Mouse (Mus musculus) intestine, embryonic 15.5 days (tissue): ENCODE data around the gene St8sia4. TPM values are rescaled to one million over a fixed set of nuclear protein-coding genes. Genes with fewer than 3 reads are reported as not detected.

ENCODE experiments used
- ATAC-seq: fragments of 200-750 bp; cut with Nextera tagmentation; 2 replicates; pipeline ENCODE4 v1.8.0; 2017; ENCODE audit warnings: moderate TSS enrichment, moderate library complexity
- H3K27ac ChIP-seq: fragments of 300-500 bp; sonication (generic); 2 replicates; pipeline ENCODE4 v1.5.1; 2015; ENCODE audit warnings: mild to moderate bottlenecking, inconsistent platforms
- H3K27me3 ChIP-seq: fragments of 300-500 bp; sonication (generic); replicated peaks from 2 replicates; pipeline ENCODE4 v1.6.1; 2015; ENCODE audit warnings: inconsistent platforms
- H3K36me3 ChIP-seq: fragments of 300-500 bp; sonication (generic); 2 replicates; pipeline ENCODE4 v1.6.1; 2015; ENCODE audit warnings: inconsistent platforms
- H3K4me1 ChIP-seq: fragments of 300-500 bp; sonication (generic); replicated peaks from 2 replicates; pipeline ENCODE4 v1.6.1; 2015; ENCODE audit warnings: inconsistent platforms
- H3K4me2 ChIP-seq: fragments of 300-500 bp; sonication (generic); replicated peaks from 2 replicates; pipeline ENCODE4 v1.6.1; 2015; ENCODE audit warnings: mild to moderate bottlenecking, inconsistent platforms
- H3K4me3 ChIP-seq: fragments of 300-500 bp; sonication (generic); replicated peaks from 2 replicates; pipeline ENCODE4 v1.5.1; 2015; ENCODE audit warnings: inconsistent platforms
- H3K9ac ChIP-seq: fragments of 300-500 bp; sonication (generic); 2 replicates; pipeline ENCODE4 v1.6.1; 2015; ENCODE audit warnings: inconsistent platforms
- H3K9me3 ChIP-seq: fragments of 300-500 bp; sonication (generic); 2 replicates; pipeline ENCODE4 v1.6.1; 2016; ENCODE audit warnings: inconsistent platforms
- WGBS: fragments of 180-500 bp; shearing (Covaris S2); methylation state at CpG from one replicate; pipeline ENCODE4 v1.1.7; 2015; 5-methylcytosine and 5-hydroxymethylcytosine counted together
- polyA plus RNA-seq: library from polyadenylated mRNA; unstranded; fragments of >200 nt; fragmentation: Nextera tagmentation; extraction: Ambion mirVana; gene quantifications from 2 replicates; pipeline ENCODE4 v1.2.1, GENCODE M21; 2015

St8sia4 gene
- polyA plus RNA-seq: 3.1 TPM in 2 replicates

DNA sequence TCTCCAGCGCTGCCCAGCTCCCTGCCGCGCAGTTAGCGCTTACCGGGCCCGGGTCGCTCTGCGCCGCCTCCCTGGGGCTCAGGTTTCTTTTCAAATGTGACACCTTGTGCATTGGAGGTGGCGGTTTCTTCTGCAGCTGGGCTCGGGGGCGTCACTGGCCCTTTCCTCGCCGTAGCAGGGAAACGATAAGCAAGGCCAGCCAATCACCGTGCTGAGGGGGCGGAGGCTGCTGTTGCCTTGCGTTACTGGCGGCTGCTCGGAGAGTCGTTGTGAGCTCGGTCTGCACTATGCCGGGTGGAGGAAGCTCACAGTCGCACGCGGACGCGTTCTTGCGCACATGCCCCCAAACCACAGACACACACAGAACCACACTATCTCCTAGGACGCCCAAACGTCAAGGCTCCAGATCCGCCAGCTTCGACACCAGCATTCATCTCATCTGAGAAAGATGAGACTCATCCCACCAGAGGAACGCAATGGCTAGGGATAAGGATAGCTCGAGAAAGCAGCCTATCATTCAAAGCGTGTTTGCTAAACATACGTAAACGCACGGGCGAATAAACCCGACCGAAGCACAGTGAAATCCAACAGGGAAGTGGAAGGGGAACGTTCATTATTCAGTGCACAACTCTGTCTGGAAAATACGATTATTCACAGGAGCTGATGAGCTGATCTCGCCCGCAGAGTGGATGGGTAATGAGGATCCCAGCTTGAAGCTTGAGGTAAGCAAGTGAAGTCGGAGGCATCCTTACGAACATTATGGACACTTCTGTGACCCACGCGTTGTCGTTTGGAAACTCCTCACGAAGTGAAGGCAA, at the start of gene St8sia4:
Gene St8sia4, minus strand, starts transcription at position 137 of the 818 bp plus-strand sequence.
- Histone ChIP-seq H3K27ac (peak within 1 kb of the TSS; percentile 9; the same call in 1 of the 2 replicates), H3K4me1 (0 out of 2 replicates have a peak, but pooled peaks cover 2% of the 10 kb centered on the region), H3K36me3 (no peaks in the 10 kb centered on the region), H3K27me3 (no peaks in the 10 kb centered on the region), H3K9me3 (no peaks in the 10 kb centered on the region), H3K9ac (peak within 1 kb of the TSS; percentile 40), H3K4me2 (peak within 1 kb of the TSS; percentile 95), H3K4me3 (peak within 1 kb of the TSS; percentile 51)
- WGBS: under 1% methylated on average over 52 of the region's 52 CpGs
- ATAC-seq: peak; percentile 98

DNA sequence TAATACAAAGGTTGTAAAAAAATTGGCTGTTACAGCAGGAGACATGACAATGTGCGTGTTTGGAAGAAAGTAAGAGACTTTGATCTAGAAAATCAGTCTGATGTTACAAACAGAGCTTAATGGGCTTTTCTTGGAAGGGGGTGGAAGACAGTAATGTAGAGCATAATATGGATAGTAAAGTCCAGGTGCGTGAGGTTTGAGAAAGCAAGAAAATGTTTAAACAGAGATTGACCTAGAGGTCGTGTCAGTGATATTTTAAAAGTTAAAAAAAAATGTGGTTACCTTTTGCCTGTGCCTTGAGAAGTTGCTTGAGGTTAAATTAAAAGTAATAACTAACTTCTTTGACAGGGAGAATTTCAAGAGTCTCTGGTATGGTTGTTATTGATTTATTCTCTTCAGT, 41.8 kb upstream of the St8sia4 start:
- no peak overlapping the region for H3K9ac ChIP-seq
- no peak overlapping the region for H3K4me2 ChIP-seq
- H3K27me3 ChIP-seq: no peaks in the 10 kb centered on the region
- no peaks in the 10 kb centered on the region for H3K4me1 ChIP-seq
- no peak overlapping the region for H3K4me3 ChIP-seq
- WGBS: 55% methylated on average over 3 of the region's 3 CpGs
- no peak overlapping the region for H3K27ac ChIP-seq
- no peak for ATAC-seq
- H3K9me3 ChIP-seq: no peaks in the 10 kb centered on the region
- H3K36me3 ChIP-seq: no peaks in the 10 kb centered on the region

DNA sequence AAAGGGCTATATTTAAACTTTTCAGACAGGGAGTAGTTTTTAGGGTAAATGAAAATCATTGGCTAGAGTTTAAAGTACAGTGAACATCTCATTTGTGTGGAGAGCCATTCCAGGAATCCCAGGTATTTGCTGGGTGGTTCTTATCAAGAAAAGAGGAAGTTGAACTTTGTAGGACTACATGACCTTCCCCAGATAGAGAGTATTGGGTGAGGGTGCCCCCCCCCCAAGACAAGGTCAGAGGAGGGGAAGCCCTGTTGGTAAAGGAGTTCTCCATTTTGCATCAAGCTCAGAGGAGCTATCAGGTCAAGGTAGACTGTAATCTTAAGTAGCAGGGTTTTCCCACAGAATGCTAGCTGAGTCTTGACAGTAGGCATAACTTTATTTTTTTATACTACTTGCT, 32.5 kb upstream of the St8sia4 start:
- H3K27ac ChIP-seq: no peak overlapping the region
- no peaks in the 10 kb centered on the region for H3K36me3 ChIP-seq
- H3K9ac ChIP-seq: no peak overlapping the region
- H3K4me3 ChIP-seq: no peak overlapping the region
- no peak overlapping the region for H3K4me2 ChIP-seq
- no peaks in the 10 kb centered on the region for H3K27me3 ChIP-seq
- ATAC-seq: no peak
- H3K4me1 ChIP-seq: no peaks in the 10 kb centered on the region
- no peaks in the 10 kb centered on the region for H3K9me3 ChIP-seq

DNA sequence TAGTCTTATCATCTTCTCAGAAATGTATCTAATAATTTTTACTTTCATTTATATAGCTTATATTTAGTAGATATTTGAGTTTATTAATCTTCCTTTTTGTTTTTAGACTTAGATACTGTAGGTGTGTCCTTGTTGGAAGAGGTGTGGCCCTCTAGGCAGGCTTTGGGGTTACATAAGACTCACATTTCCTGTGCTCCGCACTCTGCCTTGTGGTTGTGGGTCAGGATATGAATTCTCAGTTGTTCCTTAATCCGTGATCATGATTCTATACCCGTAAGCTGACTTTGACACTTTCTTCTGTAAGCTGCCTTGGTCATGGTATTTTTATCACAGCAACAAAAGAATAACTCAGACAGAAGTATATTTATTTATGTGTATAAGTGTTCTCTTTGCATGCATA, 6.7 kb upstream of the St8sia4 start:
- no peak overlapping the region for H3K4me3 ChIP-seq
- H3K27me3 ChIP-seq: no peaks in the 10 kb centered on the region
- no peaks in the 10 kb centered on the region for H3K36me3 ChIP-seq
- no peak overlapping the region for H3K9ac ChIP-seq
- H3K4me2 ChIP-seq: no peak overlapping the region
- 84% methylated on average over 3 of the region's 3 CpGs for WGBS
- no peak for ATAC-seq
- no peak overlapping the region for H3K27ac ChIP-seq
- no peaks in the 10 kb centered on the region for H3K4me1 ChIP-seq
- no peaks in the 10 kb centered on the region for H3K9me3 ChIP-seq

DNA sequence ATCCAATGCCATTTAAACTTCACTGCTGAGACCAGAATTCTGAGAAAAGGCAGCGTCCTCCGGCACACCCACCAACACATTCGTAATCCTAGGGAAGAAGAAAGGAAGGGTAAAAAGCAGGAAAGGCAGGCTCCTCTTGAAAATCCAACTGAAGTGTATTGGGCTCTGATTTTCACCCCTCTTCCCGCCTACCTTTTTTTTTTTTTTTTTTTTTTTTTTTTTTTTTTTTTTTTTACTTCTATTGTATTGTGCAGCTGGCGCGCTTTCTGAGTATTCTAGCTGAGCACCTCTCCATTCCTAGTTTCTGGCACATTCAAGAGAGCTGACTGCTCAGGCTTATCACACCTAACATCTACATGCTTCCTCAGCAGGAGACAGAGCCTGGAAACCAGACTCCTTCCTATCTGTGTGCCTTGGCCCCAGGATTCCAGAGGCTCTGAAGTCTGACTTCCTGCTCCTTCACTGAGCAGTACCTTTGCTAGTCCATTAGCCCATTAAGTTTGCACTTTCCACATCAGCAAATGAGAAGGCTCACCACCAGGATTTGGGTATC, 958 bp upstream of the St8sia4 start:
- H3K9ac ChIP-seq: peak overlapping the region; percentile 40
- 7% methylated on average over 6 of the region's 6 CpGs for WGBS
- no peaks in the 10 kb centered on the region for H3K27me3 ChIP-seq
- H3K4me2 ChIP-seq: peak overlapping the region; percentile 95
- no peak overlapping the region for H3K27ac ChIP-seq
- peak overlapping the region; percentile 51 for H3K4me3 ChIP-seq
- no peak for ATAC-seq
- no peaks in the 10 kb centered on the region for H3K36me3 ChIP-seq
- no peaks in the 10 kb centered on the region for H3K9me3 ChIP-seq
- 0 out of 2 replicates have a peak, but pooled peaks cover 2% of the 10 kb centered on the region for H3K4me1 ChIP-seq

DNA sequence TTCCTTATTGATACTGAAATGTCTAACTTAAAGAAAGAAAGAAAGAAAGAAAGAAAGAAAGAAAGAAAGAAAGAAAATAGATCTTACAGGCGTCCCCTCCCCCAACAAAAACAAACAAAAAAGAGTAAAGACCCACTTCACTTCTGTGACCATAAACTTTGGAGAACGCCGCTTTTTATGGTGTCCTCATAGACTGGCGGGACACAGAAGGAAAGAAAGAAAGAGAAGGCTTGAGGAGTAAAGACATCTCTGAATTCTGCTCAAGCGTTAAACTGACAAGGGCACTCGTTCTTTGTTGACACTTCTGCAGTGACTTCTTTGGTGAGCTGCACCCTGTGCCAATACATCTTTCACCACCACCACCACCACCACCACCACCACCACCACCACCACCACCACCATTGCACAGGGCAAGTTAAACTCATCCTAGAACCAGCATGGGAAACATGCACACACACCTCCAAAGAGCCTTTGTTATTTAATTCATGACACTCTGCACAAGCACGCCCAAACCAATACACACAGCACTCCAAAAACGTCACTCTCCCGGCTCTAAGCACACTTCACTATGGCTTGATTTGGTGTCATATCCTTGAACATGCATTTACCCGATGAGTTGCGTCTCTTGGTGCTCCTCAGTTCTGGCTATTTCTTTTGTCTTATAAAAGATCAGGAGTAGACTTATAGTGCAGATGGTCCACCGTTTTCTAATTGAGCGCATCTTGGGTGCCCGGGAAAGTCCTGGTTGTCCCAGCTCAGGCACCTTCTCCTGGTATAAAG, 640 bp downstream of the St8sia4 start:
- Histone ChIP-seq H3K9ac (peak overlapping the region; percentile 34), H3K4me2 (peak overlapping the region; percentile 95), H3K27me3 (no peaks in the 10 kb centered on the region), H3K4me1 (0 out of 2 replicates have a peak, but pooled peaks cover 2% of the 10 kb centered on the region), H3K4me3 (peak overlapping the region; percentile 51), H3K27ac (no peak overlapping the region), H3K9me3 (no peaks in the 10 kb centered on the region), H3K36me3 (no peaks in the 10 kb centered on the region)
- 2% methylated on average over 14 of the region's 14 CpGs for WGBS
- ATAC-seq: 0 out of 2 replicates have a peak, but pooled peaks have one; percentile 18

DNA sequence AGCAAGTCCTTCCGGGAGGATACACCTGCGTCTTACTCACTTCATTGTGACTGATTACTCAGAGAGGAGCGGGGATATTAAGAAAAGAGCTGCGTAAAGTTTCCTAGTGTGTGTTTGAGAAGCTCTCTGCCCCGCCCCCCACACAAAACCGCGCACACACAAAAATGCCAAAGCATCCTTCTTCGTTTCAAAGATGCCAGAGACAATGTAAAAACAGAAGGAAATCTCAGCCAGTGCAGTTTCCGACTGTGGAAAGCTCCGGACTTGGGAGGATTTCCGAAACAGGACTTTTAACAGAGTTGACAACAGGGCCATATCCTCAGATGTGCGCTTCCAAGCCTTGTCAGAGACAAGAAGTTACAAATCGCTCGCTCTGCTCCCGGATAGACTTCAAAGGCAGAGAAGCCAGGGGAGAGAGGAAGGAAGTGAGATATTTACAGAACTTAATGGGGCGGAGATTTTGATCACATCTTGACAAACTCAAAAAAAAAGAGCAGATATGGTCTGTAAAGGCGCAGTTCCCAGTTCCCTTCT, 1.4 kb downstream of the St8sia4 start:
- Histone ChIP-seq H3K4me2 (peak overlapping the region; percentile 95), H3K9ac (no peak overlapping the region), H3K4me3 (peak overlapping the region; percentile 51), H3K9me3 (no peaks in the 10 kb centered on the region), H3K27ac (no peak overlapping the region), H3K4me1 (0 out of 2 replicates have a peak, but pooled peaks cover 2% of the 10 kb centered on the region), H3K36me3 (no peaks in the 10 kb centered on the region), H3K27me3 (no peaks in the 10 kb centered on the region)
- 3% methylated on average over 17 of the region's 17 CpGs for WGBS
- ATAC-seq: no peak

DNA sequence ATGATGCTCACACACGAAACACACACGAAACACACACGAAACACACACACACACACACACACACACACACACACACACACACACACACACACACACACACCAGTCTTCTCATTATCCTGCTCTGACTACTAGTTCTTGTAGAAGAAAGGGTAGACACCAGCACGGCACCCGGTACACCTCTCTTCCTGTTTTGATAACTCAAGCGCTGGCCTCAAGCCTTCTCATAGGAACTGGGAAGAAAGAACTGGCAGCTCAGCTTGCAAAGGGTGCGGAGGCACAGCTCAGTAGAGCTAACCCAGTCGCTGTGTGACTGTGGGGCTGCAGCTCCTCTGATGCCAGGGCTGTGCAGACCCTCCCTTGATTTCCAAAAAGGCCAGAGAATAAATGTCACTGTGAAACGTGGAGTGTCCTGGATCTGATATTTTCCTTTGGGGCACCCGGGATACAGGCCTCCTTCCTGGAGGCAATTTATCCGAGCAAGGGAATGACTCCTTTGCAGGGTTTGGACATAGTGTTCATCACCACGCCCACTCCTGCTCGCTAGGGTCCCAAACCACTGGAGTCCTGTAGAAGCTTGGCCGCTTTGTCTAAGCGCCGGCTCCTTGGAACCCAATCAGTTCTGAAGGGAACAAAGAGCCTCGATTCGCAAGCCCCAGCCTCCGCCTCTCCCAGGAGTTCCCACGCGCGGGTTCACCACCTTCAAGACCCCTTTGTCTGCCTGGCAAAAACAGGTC, 2.2 kb downstream of the St8sia4 start:
- Histone ChIP-seq H3K27me3 (no peaks in the 10 kb centered on the region), H3K27ac (no peak overlapping the region), H3K4me1 (0 out of 2 replicates have a peak, but pooled peaks cover 2% of the 10 kb centered on the region), H3K9ac (no peak overlapping the region), H3K4me2 (peak overlapping the region; percentile 95), H3K9me3 (no peaks in the 10 kb centered on the region), H3K4me3 (peak overlapping the region; percentile 51), H3K36me3 (no peaks in the 10 kb centered on the region)
- WGBS: 27% methylated on average over 22 of the region's 22 CpGs
- ATAC-seq: no peak

DNA sequence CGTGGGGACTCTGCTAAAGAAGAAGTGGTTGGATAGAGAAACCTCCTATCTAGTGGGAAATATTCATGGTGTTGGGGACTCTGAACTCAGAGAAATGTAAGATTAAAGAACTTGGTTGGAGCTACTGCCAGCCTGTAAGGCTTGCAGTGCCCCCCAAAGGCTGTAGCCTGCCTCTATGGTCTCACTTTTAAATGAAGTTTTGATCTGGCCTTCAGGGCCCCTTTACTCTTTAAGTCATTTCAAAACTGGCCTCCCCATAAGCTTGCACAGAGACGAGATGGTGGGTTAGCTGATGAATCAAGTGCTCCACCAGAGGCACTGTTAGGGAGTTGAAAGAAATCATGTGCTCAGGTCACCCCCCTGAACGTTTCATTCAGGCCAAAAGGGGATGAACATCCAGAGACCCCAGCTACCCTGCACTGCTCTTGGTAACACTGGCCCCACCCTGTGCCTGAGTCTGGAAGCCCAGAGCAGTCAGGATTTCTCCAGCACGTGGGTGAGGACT, 3.0 kb downstream of the St8sia4 start:
- Histone ChIP-seq H3K4me3 (no peak overlapping the region), H3K36me3 (no peaks in the 10 kb centered on the region), H3K9ac (no peak overlapping the region), H3K9me3 (no peaks in the 10 kb centered on the region), H3K27ac (no peak overlapping the region), H3K4me2 (no peak overlapping the region), H3K27me3 (no peaks in the 10 kb centered on the region), H3K4me1 (0 out of 2 replicates have a peak, but pooled peaks cover 2% of the 10 kb centered on the region)
- ATAC-seq: no peak
- WGBS: 38% methylated on average over 4 of the region's 4 CpGs

DNA sequence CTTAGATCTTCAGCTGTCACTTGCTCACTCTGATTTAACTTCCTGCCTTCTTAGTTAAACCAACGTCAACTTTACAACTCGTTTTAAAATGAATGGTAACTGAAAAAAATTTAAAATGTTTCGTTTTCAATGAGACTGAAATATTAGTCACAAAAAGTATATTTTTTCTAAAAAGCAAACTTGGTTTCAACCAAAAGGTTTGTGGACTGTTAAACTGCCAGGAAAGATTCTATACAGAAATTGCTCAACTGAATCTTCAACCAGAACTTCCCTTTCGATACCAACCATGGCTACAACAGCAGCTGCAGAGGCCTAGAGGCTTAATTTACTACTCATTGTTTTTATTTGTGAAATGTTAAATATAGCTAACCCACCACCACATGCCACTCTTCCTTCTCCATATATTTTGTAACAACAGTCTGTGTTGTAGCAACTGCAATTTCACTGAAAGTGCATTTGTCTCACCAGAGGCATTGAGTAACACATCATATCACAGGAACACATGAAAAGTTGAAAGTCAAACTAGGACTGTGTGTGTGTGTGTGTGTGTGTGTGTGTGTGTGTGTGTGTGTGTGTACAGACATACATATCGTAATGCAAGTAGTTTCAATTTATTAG, 10.2 kb downstream of the St8sia4 start:
- 70% methylated on average over 5 of the region's 5 CpGs for WGBS

DNA sequence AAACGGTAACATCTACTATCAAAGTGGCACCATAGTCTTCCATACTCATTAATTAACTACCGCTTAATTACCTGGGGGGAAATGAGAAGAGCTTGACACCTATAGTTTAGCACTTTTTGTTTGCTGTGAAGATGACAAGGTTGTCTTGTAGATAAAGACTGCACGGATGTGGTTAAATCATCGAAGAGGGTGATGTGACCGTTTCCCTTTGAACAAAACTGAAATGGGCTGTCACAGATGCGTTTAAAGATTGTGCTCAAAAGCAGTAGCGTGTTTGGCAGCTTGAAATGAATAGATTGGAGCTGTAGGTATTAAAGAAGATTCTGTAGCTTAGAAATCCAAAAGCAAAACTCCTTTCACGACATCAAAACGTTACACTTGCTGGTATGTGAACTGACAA, 11.8 kb downstream of the St8sia4 start:
- Histone ChIP-seq H3K27ac (no peak overlapping the region), H3K9ac (no peak overlapping the region), H3K4me1 (no peaks in the 10 kb centered on the region), H3K9me3 (no peaks in the 10 kb centered on the region), H3K4me3 (no peak overlapping the region), H3K27me3 (no peaks in the 10 kb centered on the region), H3K4me2 (no peak overlapping the region), H3K36me3 (no peaks in the 10 kb centered on the region)
- ATAC-seq: no peak
- 79% methylated on average over 9 of the region's 9 CpGs for WGBS

More for the DNA sequence above, 10.2 kb downstream of the St8sia4 start:
- no peaks in the 10 kb centered on the region for H3K4me1 ChIP-seq
- no peak for ATAC-seq
- no peak overlapping the region for H3K4me2 ChIP-seq
- H3K36me3 ChIP-seq: no peaks in the 10 kb centered on the region
- no peak overlapping the region for H3K4me3 ChIP-seq
- no peak overlapping the region for H3K27ac ChIP-seq
- H3K9me3 ChIP-seq: no peaks in the 10 kb centered on the region
- H3K27me3 ChIP-seq: no peaks in the 10 kb centered on the region
- no peak overlapping the region for H3K9ac ChIP-seq
